Mouse (Mus musculus) mouse embryonic stem cell (cell line): ENCODE results near the gene Atr.

Experiments
- in situ Hi-C, 2 experiments: fragments of 300-500 bp; cut with MboI; formaldehyde crosslinking; loops; 1 replicate in 1 of 2; 3 replicates in 1 of 2; pipeline ENCODE4 v1.14.3; 2019 to 2020; ENCODE audit warnings: low sequenced_read_pairs in 2 of 2, low pct_unique_long_range_greater_than_20kb in 1 of 2, mixed read lengths in 1 of 2; ENCODE audit not compliant: unreplicated experiment in 1 of 2

The Atr gene

GRCm38 (mm10) chr9:95857414-95858026 lies at the start of gene Atr:
Atr (plus strand) TSS chr9:95857597.
- in situ Hi-C loops = no loop called here

DNA sequence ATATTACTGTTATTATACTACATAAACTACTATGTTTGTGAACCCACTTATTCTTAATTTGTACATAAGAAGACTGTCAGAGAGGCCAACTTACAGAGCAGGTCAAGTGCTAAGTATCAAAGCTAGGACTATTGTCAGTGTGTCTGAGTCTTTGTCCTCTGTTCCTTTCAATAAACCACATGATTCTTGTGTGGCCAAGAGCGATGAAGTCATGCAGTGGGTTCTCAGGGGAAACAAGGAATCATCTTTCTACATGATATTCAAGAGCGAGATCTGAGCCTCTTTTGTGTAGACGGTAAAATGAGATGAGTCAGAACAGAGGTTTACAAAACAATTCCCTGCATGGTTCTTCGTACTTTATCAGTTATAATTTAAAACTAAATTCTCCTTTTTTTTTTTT lies 47.8 kb upstream of the Atr start:
- in situ Hi-C loops = no loop called here

DNA sequence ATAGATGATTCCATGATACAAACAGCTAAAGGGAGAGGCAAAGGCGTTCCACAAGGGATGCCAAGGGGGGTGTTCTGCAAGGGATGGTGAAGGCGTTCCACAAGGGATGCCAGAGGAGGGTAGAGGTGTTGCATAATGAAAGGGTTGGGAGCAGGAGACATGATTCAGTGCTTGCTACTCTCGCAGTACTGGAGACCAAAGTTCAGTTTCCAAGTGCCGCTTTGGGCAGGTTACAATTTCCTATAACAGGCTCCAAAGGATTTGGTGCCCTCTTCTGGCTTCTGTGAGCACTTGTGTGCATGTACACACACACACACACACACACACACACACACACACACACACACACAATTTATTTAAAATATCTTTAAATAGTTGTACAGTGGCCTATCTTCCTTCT lies 45.6 kb upstream of the Atr start:
- in situ Hi-C loops = no loop called here

- in situ Hi-C loops = no loop called here
Observed at GRCm38 (mm10) chr9:95813721-95814531, 43.5 kb upstream of the Atr start.

DNA sequence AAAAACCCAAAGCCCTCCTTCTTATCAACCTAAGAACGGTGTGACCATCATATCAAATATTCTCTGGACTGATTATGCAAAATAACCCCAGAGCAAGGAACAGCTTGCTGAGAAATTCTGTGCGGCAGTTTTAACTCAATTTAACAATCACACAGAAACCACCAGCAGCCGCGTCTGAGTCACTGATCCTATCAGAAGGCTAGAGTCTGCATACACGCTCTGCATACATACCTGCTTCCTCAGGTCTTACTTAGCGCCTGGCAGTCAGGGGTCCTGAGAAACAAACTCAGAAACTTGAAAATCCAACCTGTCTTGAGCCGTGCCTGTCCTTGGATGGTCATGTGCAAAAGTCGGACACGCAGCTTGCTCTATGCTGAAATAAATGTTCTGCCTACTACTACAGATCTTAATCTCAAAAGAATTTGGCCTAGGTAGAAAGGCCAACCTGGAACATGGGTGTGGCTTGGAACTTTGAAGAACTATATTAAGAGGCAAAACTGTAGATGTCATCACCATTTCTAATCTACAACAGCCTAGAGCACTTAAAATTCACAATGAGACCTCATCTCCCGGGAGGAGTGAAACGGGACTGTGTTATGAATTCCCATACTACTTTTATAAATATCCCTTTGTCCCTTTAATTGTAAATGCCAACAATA lies 42.3 kb upstream of the Atr start:
- in situ Hi-C loops = no loop called here

DNA sequence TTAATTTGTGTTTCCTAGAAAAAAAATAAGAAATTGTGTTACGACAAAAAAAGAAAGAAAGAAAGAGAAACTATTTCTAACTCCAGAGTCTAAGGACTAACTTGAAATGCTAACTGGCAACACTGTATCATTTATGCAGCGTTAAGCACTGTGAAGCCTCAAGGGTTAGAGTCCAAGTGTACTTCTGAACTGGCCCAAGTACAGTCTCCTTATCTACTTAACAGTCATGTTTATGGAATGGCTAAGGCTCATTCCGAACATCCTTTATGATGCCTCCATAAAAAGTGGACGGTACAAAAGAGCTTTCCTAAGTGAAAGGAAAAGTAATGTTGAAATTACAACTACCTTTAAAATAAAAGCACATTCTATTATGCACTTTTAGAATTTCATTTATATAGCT lies 41.7 kb upstream of the Atr start:
- in situ Hi-C loops = no loop called here

GRCm38 (mm10) chr9:95822531-95822930 lies 34.9 kb upstream of the Atr start:
- in situ Hi-C loops = no loop called here

GRCm38 (mm10) chr9:95827565-95827964 lies 29.8 kb upstream of the Atr start:
- in situ Hi-C loops = loop anchor here in 1 of 2 experiments (25.0 kb wide), 1 partner anchor 115 kb away; no protein-coding TSS in a partner anchor

DNA sequence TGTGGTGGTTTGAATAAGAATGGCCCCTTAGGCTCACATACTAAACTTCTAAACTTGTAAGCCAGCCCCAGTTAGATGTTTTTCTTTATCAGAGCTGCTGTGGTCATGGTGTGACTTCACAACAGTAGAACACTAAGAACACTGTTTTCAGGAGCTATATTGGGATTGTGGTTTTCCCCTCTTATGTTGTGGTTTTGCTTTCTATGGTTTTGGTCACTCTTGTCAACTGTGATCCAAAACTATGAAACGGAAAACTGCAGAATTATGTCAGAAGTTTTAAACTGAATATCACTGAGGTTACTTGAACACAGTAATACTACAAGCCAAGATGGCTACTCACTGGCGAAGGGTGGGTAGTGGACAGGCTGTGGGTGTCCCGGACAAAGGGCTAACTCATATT lies 24.6 kb upstream of the Atr start:
- in situ Hi-C loops = loop anchor here in 1 of 2 experiments (25.0 kb wide), 1 partner anchor 120 kb away; no protein-coding TSS in a partner anchor

GRCm38 (mm10) chr9:95834799-95835198 lies 22.6 kb upstream of the Atr start:
- in situ Hi-C loops = loop anchor here in 1 of 2 experiments (25.0 kb wide), 1 partner anchor 122 kb away; no protein-coding TSS in a partner anchor

GRCm38 (mm10) chr9:95835741-95836140 lies 21.7 kb upstream of the Atr start:
- in situ Hi-C loops = loop anchor here in 1 of 2 experiments (25.0 kb wide), 1 partner anchor 123 kb away; no protein-coding TSS in a partner anchor

- in situ Hi-C loops = loop anchor here in 1 of 2 experiments (25.0 kb wide), 1 partner anchor 127 kb away; no protein-coding TSS in a partner anchor
Observed at GRCm38 (mm10) chr9:95839424-95839823, 18.0 kb upstream of the Atr start.

DNA sequence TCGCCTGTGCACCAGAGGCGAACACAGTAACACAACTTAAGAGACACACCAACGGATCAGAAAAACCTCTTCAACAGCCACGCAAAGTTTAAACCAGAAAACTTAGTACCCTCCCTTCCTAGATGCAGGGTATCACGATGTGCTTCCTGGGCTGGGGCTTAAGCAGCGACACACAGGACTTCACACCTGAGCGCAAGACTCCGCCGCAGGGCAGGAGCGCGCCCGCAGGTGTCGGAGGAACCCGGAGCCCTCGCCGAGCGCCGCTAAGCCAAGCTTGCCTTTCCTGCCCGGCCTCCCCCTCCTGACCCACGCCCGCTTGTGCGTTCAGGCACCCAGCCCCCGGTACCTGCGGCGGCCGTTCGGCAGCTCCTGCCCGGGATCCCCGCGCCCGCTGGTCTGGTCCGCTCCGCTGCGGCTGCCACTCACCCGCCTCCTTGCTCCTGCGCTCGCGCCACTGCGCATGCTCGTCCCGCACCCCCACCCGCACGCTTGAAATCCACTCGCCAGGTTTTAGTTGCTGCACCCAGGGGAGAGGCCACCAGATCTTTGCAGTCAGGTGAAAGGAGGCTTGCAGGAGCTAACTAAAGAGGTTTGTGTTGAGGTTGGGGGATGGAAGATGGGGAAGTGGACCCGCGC lies 12.5 kb upstream of the Atr start, which contains the start of gene Pls1:
TSS of gene Pls1 (minus strand) at position 487 of the 636 bp plus-strand sequence.
- in situ Hi-C loops = loop anchor here in 1 of 2 experiments (10.0 to 25.0 kb wide), 2 partner anchors 133 to 310 kb away; no protein-coding TSS in a partner anchor

DNA sequence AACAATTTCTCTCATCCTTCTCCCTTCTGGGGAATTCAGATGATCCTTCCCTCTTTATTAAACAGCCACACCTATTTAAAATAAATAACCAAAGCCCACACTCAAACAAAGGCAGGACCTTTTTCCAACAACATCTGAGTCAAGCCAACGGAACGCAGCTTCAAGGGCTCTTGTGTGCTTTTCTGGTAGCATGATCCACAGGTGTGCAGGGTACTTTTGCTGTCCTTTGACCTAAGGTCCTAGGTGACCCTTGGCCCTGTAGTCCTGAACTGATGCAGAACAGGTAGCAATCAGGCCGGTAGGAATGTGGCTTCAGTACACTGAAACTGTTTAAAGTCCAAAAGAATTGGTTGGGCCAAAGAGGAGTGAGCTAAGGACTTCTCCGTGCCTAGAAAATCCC lies 11.7 kb upstream of the Atr start:
- in situ Hi-C loops = loop anchor here in 1 of 2 experiments (10.0 to 25.0 kb wide), 2 partner anchors 133 to 311 kb away; no protein-coding TSS in a partner anchor

- in situ Hi-C loops = no loop called here
Observed at GRCm38 (mm10) chr9:95851671-95852070, 5.7 kb upstream of the Atr start.

- in situ Hi-C loops = no loop called here
Observed at GRCm38 (mm10) chr9:95852896-95853295, 4.5 kb upstream of the Atr start.

DNA sequence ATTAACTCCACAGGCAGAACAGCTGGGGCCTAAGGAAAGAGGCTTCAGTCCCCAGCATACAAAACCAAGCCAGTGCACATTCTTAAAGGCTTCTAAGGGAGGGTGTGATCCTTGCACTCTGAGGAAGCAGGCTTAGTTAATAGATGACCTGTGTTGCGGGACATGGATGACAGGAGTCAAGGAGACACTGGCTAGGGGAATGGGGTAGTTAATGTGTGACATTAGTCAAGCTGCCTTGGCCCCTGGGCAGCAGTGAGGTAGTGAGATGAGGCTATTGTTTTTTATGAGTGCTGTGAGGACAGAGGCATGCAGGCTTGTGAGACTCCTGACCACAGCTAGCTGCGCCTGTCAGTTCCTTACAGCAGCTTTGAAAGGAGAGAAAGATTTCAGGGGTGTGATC lies 2.5 kb upstream of the Atr start:
- in situ Hi-C loops = no loop called here

- in situ Hi-C loops = no loop called here
Observed at GRCm38 (mm10) chr9:95856004-95856403, 1.4 kb upstream of the Atr start.
